Mouse (Mus musculus) kidney, adult 2 months (tissue): ENCODE measurements around the gene Fgfr3. TPM values are rescaled to one million over a fixed set of nuclear protein-coding genes. Genes with fewer than 3 reads are reported as not detected.

Experiments used
- DNase-seq: peaks from one replicate; pipeline ENCODE4 v3.0.0; 2021
- H3K27ac ChIP-seq: fragments of 200-500 bp; 2 replicates; pipeline ENCODE4 v1.5.1; 2012; ENCODE audit warnings: low read depth, low read length, control low read depth, inconsistent platforms; ENCODE audit not compliant: insufficient read depth
- H3K27me3 ChIP-seq: fragments of 200-500 bp; replicated peaks from 2 replicates; pipeline ENCODE4 v1.6.1; 2012; ENCODE audit warnings: mild to moderate bottlenecking, moderate library complexity, low read length, inconsistent platforms; ENCODE audit not compliant: control insufficient read depth, insufficient read depth
- H3K36me3 ChIP-seq: fragments of 200-500 bp; 2 replicates; pipeline ENCODE4 v1.6.1; 2012; ENCODE audit warnings: mild to moderate bottlenecking, moderate library complexity, low read length, inconsistent platforms; ENCODE audit not compliant: control insufficient read depth, insufficient read depth
- H3K4me1 ChIP-seq: fragments of 200-500 bp; 2 replicates; pipeline ENCODE4 v1.6.1; 2011; ENCODE audit warnings: low read length; ENCODE audit not compliant: control insufficient read depth, insufficient read depth
- H3K4me3 ChIP-seq: fragments of 200-500 bp; 2 replicates; pipeline ENCODE4 v1.5.1; 2011; ENCODE audit warnings: mild to moderate bottlenecking, low read depth, low read length, control low read depth; ENCODE audit not compliant: insufficient read depth
- CTCF ChIP-seq: fragments of 200-500 bp; conservative IDR thresholded peaks from 2 replicates; pipeline ENCODE4 v1.5.1; 2011; ENCODE audit warnings: low read depth, mild to moderate bottlenecking, control low read depth, low read length, moderate library complexity, mixed read lengths; ENCODE audit not compliant: insufficient read depth, insufficient read length
- POLR2A ChIP-seq: fragments of 200-500 bp; IDR thresholded peaks from one replicate; pipeline ENCODE4 v1.6.1; 2011; ENCODE audit warnings: low read depth, low read length, control low read depth
- WGBS: fragments of 180-500 bp; shearing (Covaris S2); methylation state at CpG from one replicate; pipeline ENCODE4 v1.1.7; 2018; 5-methylcytosine and 5-hydroxymethylcytosine counted together
- polyA plus RNA-seq: library from polyadenylated mRNA; depleted of rRNA; stranded (reverse); fragments of >200 nt; gene quantifications from 2 replicates; pipeline ENCODE4 v1.2.3, GENCODE M21; 2012

Gene Fgfr3
- polyA plus RNA-seq, 1 experiment: 63.7 TPM

DNA sequence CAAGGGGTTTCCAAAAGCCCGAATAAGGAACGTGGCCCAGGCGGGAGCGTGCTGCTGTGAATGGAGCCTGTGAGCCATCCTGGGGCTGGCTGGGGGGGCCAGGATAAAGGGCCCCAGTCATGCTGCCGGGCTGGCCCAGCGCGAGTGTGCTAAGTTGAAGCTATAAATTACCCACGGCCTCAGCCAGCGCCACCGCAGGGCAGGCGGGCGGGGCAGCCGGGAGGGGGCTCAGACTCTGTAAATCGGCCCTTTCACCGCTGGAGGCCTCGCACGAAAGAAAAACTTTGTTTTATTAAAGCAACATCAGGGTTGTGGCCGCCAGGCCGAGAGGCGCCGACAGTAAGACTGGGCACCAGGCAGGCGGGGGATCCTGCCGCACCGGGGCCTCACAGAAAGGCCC, 29.1 kb upstream of the Fgfr3 start:
- H3K36me3 ChIP-seq: no peaks in the 10 kb centered on the region
- H3K27ac ChIP-seq: no peak overlapping the region
- WGBS: 34% methylated on average over 24 of the region's 24 CpGs
- DNase-seq: no peak
- H3K27me3 ChIP-seq: no peaks in the 10 kb centered on the region; the same call in 1 of the 2 replicates
- no peak overlapping the region for H3K4me3 ChIP-seq
- TF ChIP-seq POLR2A (no peak), CTCF (no peak)
- H3K4me1 ChIP-seq: no peaks in the 10 kb centered on the region

DNA sequence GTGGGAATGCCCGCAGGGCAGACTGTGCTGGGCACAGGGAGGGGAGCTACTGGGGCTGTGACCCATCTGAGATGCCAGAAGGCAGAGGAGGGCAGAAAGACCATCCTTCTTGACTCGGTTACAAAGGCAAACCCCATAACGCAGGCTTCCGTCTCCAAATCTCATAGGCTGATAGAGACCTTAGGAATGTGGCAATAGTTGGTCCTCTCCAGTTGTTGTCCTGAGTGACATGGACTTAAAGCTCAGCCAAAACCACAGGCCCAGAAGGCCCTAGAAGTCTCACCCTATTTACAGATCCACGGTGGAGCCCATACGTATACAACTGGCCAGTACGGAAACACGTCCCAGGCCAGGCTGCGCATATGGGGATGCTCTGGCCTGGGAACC, 27.0 kb upstream of the Fgfr3 start:
- 95% methylated on average over 9 of the region's 9 CpGs for WGBS
- Histone ChIP-seq H3K27ac (no peak overlapping the region), H3K36me3 (no peaks in the 10 kb centered on the region), H3K4me3 (no peak overlapping the region), H3K4me1 (no peaks in the 10 kb centered on the region), H3K27me3 (no peaks in the 10 kb centered on the region; the same call in 1 of the 2 replicates)
- TF ChIP-seq POLR2A (no peak), CTCF (no peak)
- DNase-seq: no peak

DNA sequence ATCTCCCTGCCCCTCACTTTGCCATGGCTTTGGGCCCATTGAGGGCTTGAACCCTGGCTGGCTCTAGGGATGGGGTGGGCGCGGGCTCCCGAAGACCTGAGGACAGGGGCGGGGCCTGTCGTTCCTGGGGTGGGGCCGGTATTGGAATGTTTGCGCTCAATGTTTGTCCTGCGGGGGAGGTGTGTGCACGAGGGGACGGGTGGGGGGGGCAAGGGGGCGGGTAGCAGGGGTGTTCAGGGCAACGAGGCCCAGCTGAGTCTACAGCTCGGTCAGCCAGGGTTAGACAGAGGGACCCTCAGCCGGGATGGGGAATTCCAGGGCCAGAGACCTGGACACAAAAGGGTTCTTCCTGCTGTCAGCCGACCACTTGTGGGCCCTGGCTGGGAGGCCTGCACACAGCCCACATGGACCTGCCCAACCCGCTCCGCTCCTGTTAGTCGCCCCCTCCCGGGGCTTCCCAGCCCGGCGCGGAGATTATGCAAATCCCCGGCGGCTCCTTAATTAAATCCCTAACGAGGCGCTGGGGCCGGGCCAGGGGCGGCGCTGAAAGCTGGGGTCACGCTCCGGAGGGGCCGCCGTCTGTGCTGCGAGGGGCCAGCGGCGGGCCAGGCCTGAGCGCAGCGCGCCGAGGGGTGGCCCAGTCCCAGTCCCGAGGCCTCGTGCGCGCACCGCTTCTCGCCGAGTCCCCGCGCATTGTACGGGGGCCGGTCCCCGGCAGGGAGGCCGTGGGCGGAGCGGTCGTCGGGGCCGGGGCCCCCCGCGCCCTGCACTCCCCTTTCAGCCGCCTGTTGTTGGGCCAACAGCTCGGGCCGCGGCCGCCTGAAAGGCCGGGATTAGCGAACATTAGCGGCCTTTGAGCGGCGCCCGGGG, 26.4 kb upstream of the Fgfr3 start:
- TF ChIP-seq CTCF: no peak
- TF ChIP-seq POLR2A: no peak
- WGBS: 8% methylated on average over 68 of the region's 71 CpGs
- Histone ChIP-seq H3K27me3 (no peaks in the 10 kb centered on the region; the same call in 1 of the 2 replicates), H3K4me3 (peak overlapping the region; percentile 45), H3K27ac (no peak overlapping the region), H3K36me3 (no peaks in the 10 kb centered on the region), H3K4me1 (no peaks in the 10 kb centered on the region)
- no peak for DNase-seq

DNA sequence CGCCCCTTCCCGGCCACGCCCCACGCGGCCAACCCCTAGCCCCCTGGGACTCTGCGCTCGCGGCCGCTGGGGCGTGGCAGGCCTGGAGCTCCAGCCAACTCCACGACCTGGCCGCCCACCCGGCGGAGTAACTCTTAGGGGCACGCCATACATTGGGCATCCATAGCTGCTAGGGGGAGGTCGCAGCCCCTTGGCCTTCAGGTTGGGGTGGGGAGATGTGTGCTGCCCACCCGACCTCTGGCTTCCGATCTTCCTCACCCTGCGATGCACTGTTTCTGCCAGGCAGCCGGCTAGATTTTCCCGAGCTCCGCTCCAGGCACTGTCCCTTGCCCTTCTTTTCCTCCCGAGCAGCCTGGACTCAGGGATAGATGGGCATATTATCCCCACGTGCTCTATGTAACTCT, 25.8 kb upstream of the Fgfr3 start:
- DNase-seq: no peak
- TF ChIP-seq POLR2A: no peak
- TF ChIP-seq CTCF: no peak
- no peaks in the 10 kb centered on the region; the same call in 1 of the 2 replicates for H3K27me3 ChIP-seq
- H3K36me3 ChIP-seq: no peaks in the 10 kb centered on the region
- no peak overlapping the region for H3K27ac ChIP-seq
- H3K4me1 ChIP-seq: no peaks in the 10 kb centered on the region
- peak overlapping the region; percentile 45; the same call in 1 of the 2 replicates for H3K4me3 ChIP-seq
- WGBS: 17% methylated on average over 23 of the region's 24 CpGs

DNA sequence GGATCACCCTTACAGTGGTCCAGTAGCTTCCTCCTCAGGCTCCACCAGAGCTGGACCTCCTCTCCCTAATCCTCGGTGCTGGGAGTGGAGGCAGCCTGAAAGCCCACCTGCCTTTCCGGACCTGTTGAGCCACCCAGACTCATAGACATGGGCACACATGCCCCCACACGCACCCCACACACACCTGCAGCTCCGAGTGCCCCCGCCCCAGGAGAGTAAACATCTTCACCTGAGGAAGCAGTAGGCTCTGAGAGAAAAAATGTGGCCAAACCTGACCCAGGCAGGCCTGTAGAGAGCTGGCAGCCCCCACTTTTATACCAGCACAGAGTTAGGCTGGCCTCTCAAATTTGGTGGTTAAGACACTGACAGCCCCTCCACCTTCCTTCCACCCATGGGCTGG, 25.0 kb upstream of the Fgfr3 start:
- no peak overlapping the region for H3K4me3 ChIP-seq
- H3K27ac ChIP-seq: no peak overlapping the region
- DNase-seq: no peak
- 89% methylated on average over 5 of the region's 5 CpGs for WGBS
- H3K4me1 ChIP-seq: no peaks in the 10 kb centered on the region
- H3K27me3 ChIP-seq: no peaks in the 10 kb centered on the region; the same call in 1 of the 2 replicates
- H3K36me3 ChIP-seq: no peaks in the 10 kb centered on the region
- TF ChIP-seq CTCF (no peak), POLR2A (no peak)

DNA sequence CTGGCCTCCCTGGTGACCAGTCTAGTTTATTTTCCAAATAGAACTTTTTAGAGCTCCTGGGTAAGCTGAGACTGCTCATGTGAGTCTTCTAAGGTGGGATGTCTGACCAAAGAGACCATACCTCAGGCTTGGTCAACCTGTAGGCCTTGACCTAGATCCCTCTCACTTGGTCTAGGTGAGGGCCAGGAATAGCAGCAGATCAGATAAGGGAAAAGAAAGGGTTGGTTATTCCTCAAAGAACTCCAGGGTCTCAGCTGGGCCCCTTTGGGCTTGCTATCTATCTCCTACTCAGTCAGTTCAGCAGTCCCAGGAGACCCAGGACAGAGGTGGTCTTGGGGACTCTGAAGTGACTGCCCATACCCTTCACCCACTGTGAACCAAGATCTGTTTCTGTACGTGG, 23.9 kb upstream of the Fgfr3 start:
- DNase-seq: no peak
- Histone ChIP-seq H3K4me3 (no peak overlapping the region), H3K36me3 (no peaks in the 10 kb centered on the region), H3K27ac (no peak overlapping the region), H3K27me3 (no peaks in the 10 kb centered on the region; the same call in 1 of the 2 replicates), H3K4me1 (0 out of 2 replicates have a peak, but pooled peaks cover 3% of the 10 kb centered on the region)
- no peak for TF ChIP-seq CTCF
- WGBS: 97% methylated on average over 1 of the region's 1 CpGs

DNA sequence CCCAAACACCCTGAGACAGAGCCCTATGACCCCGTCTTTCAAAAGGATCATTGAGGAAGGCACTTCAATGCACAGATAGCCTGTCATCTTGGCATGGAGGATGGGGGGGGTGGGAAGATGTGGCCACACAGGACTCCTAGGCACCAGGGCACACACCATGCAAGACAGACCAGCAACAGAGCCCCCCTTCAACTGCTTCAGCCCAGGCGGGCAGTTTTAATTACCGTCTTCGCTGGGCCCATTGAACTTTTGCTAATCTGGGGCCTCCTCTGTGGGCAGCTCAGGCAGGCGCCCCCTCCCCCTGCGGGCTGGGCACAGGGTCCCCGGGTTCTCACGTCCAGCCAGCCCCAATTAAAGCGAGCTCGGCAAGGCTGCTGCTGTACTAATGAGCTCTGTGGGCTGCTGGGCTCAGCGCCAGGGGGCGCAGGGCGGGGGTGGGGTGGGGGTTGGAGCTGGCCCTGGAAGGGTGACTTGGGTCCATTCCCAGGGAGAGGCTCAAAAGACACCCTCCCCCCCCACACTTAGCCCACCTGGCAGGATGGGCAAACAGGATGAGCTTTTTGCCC, 23.4 kb upstream of the Fgfr3 start:
- no peak overlapping the region for H3K4me3 ChIP-seq
- TF ChIP-seq POLR2A: no peak
- no peak for TF ChIP-seq CTCF
- 0 out of 2 replicates have a peak, but pooled peaks cover 4% of the 10 kb centered on the region for H3K4me1 ChIP-seq
- H3K27ac ChIP-seq: no peak overlapping the region
- 50% methylated on average over 13 of the region's 13 CpGs for WGBS
- no peaks in the 10 kb centered on the region; the same call in 1 of the 2 replicates for H3K27me3 ChIP-seq
- DNase-seq: no peak
- no peaks in the 10 kb centered on the region for H3K36me3 ChIP-seq

DNA sequence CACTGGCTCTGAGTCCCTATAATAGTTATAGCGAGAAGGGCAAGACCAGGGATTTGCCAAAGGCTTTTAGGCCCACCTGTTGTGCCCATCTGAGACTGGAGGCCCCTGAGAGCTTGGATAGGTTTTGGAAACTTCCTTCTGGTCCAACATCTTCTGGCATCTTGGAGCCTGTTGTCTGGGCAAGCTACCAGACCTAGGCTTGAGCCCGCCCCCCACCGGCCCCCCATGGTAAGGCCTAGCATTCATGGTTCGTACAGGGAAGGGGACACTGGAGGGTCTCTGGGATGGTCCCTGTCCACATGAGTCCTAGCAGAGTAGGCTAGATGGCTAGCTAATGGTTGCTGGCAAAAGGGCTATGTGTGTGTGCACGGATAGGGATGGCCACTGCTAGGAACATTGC, 22.8 kb upstream of the Fgfr3 start:
- H3K36me3 ChIP-seq: no peaks in the 10 kb centered on the region
- H3K27me3 ChIP-seq: no peaks in the 10 kb centered on the region; the same call in 1 of the 2 replicates
- H3K27ac ChIP-seq: no peak overlapping the region
- no peak for TF ChIP-seq POLR2A
- no peak for TF ChIP-seq CTCF
- no peak for DNase-seq
- 0 out of 2 replicates have a peak, but pooled peaks cover 4% of the 10 kb centered on the region for H3K4me1 ChIP-seq
- WGBS: 94% methylated on average over 5 of the region's 5 CpGs
- H3K4me3 ChIP-seq: no peak overlapping the region
